Mouse (Mus musculus) heart, adult 2 months (tissue): ENCODE data around the gene Fgfr2. TPM values are rescaled to one million over a fixed set of nuclear protein-coding genes. Genes with fewer than 3 reads are reported as not detected.
A peak's percentile ranks its signal among the peaks of the same experiment; 100 is the strongest.
"Not testable (repeated sequence)": the region's sequence is repeated elsewhere in the genome, so short reads cannot be mapped to it uniquely, and the experiment has no call there.

Experiments used
- DNase-seq, 2 experiments: peaks; one replicate each; pipeline ENCODE4 v3.0.0; 2021
- H3K27ac ChIP-seq: fragments of 200-600 bp; 2 replicates; pipeline ENCODE4 v1.8.1; 2022
- H3K27me3 ChIP-seq: fragments of 200-500 bp; 2 replicates; pipeline ENCODE4 v1.6.1; 2012; ENCODE audit warnings: mild to moderate bottlenecking, low read length, inconsistent platforms, mixed read lengths; ENCODE audit not compliant: control insufficient read depth, insufficient read depth
- H3K36me3 ChIP-seq: fragments of 200-500 bp; 2 replicates; pipeline ENCODE4 v1.6.1; 2012; ENCODE audit warnings: low read length, inconsistent platforms; ENCODE audit not compliant: control insufficient read depth, insufficient read depth
- H3K4me1 ChIP-seq: fragments of 200-500 bp; 2 replicates; pipeline ENCODE4 v1.6.1; 2011; ENCODE audit warnings: low read length; ENCODE audit not compliant: control insufficient read depth, insufficient read depth
- H3K4me3 ChIP-seq: fragments of 200-600 bp; 2 replicates; pipeline ENCODE4 v1.8.1; 2022
- H3K79me2 ChIP-seq: fragments of 200-500 bp; replicated peaks from 2 replicates; pipeline ENCODE4 v1.6.1; 2012; ENCODE audit warnings: mild to moderate bottlenecking, inconsistent platforms, low read length, moderate library complexity, mixed read lengths; ENCODE audit not compliant: control insufficient read depth, insufficient read depth
- H3K9ac ChIP-seq: fragments of 200-500 bp; 2 replicates; pipeline ENCODE4 v1.6.1; 2012; ENCODE audit warnings: low read depth, mild to moderate bottlenecking, control low read depth, inconsistent platforms, low read length, mixed read lengths
- CTCF ChIP-seq: fragments of 200-600 bp; IDR thresholded peaks from 2 replicates; pipeline ENCODE4 v1.8.1; 2022; ENCODE audit warnings: antibody characterized with exemption, mild to moderate bottlenecking, moderate library complexity
- EP300 ChIP-seq: fragments of 200-500 bp; IDR thresholded peaks from 2 replicates; pipeline ENCODE4 v1.6.1; 2011; ENCODE audit warnings: low read depth, low read length, control low read depth; ENCODE audit not compliant: insufficient read depth
- POLR2A ChIP-seq: fragments of 200-500 bp; IDR thresholded peaks from 2 replicates; pipeline ENCODE4 v1.6.1; 2011; ENCODE audit warnings: mild to moderate bottlenecking, low read depth, low read length, control low read depth; ENCODE audit not compliant: insufficient read depth
- WGBS: fragments of 180-500 bp; shearing (Covaris S2); methylation state at CpG from one replicate; pipeline ENCODE4 v1.1.7; 2018; 5-methylcytosine and 5-hydroxymethylcytosine counted together
- intact Hi-C: fragments of 180-260 bp; cut with DNase I; formaldehyde crosslinking; loops from one replicate; pipeline ENCODE4 v1.15.1; 2025
- polyA plus RNA-seq: library from polyadenylated mRNA; depleted of rRNA; stranded (reverse); fragments of >200 nt; gene quantifications from 2 replicates; pipeline ENCODE4 v1.2.3, GENCODE M21; 2012
- total RNA-seq, 2 experiments: library from RNA; stranded (reverse); gene quantifications; 2 replicates each; pipeline ENCODE4 v1.2.3; 2021

The Fgfr2 gene
- total and polyA plus RNA-seq, 3 experiments = 1.1 to 2.0 (median 1.3) TPM

- Histone ChIP-seq H3K4me1 (no peaks in the 10 kb centered on the region), H3K27ac (no peak overlapping the region), H3K4me3 (no peak overlapping the region), H3K79me2 (no peaks in the 10 kb centered on the region), H3K27me3 (no peaks in the 10 kb centered on the region), H3K36me3 (no peaks in the 10 kb centered on the region), H3K9ac (no peak overlapping the region)
- TF ChIP-seq CTCF = no peak
- no peak for TF ChIP-seq POLR2A
- TF ChIP-seq EP300 = no peak
- DNase-seq = no peak
- intact Hi-C loops = no loop called here
- 33% methylated on average over 6 of the region's 6 CpGs for WGBS
These were observed 2009.5 kb downstream of the Fgfr2 start for GRCm38 (mm10) chr7:131113676-131114075.

GRCm38 (mm10) chr7:131112486-131112885 is 2010.7 kb downstream of the Fgfr2 start:
- DNase-seq = no peak
- intact Hi-C loops = no loop called here
- Histone ChIP-seq H3K36me3 (no peaks in the 10 kb centered on the region), H3K4me1 (no peaks in the 10 kb centered on the region), H3K27me3 (no peaks in the 10 kb centered on the region), H3K9ac (no peak overlapping the region), H3K79me2 (no peaks in the 10 kb centered on the region), H3K4me3 (no peak overlapping the region), H3K27ac (no peak overlapping the region)
- 31% methylated on average over 3 of the region's 3 CpGs for WGBS
- TF ChIP-seq EP300 (no peak), CTCF (peak; percentile 85)

- H3K36me3 ChIP-seq, H3K4me1 ChIP-seq, H3K9ac ChIP-seq, H3K79me2 ChIP-seq, H3K4me3 ChIP-seq, H3K27me3 ChIP-seq, H3K27ac ChIP-seq, intact Hi-C loops, DNase-seq: not testable (repeated sequence)
- WGBS = 68% methylated on average over 9 of the region's 9 CpGs
These were observed 2040.7 kb downstream of the Fgfr2 start for GRCm38 (mm10) chr7:131082403-131082802.

- peak; percentile 43 for TF ChIP-seq CTCF
- TF ChIP-seq POLR2A = no peak
- Histone ChIP-seq H3K79me2 (no peaks in the 10 kb centered on the region), H3K36me3 (no peaks in the 10 kb centered on the region), H3K27me3 (no peaks in the 10 kb centered on the region), H3K27ac (no peak overlapping the region), H3K9ac (no peak overlapping the region), H3K4me1 (no peaks in the 10 kb centered on the region), H3K4me3 (no peak overlapping the region)
- no peak for DNase-seq
- intact Hi-C loops = no loop called here
- WGBS = 0% methylated on average over 1 of the region's 1 CpGs
These were observed 2047.2 kb downstream of the Fgfr2 start for GRCm38 (mm10) chr7:131075956-131076355.

- intact Hi-C loops, DNase-seq, H3K79me2 ChIP-seq, H3K27me3 ChIP-seq, H3K4me1 ChIP-seq, H3K9ac ChIP-seq, H3K27ac ChIP-seq, H3K4me3 ChIP-seq, H3K36me3 ChIP-seq: not testable (repeated sequence)
- 61% methylated on average over 6 of the region's 6 CpGs for WGBS
These were observed 2049.1 kb downstream of the Fgfr2 start for GRCm38 (mm10) chr7:131074098-131074497.

GRCm38 (mm10) chr7:131073476-131073875 is 2049.7 kb downstream of the Fgfr2 start:
- DNase-seq, H3K9ac ChIP-seq, intact Hi-C loops, H3K79me2 ChIP-seq, H3K4me1 ChIP-seq, H3K4me3 ChIP-seq, H3K36me3 ChIP-seq, H3K27ac ChIP-seq, H3K27me3 ChIP-seq: not testable (repeated sequence)
- 82% methylated on average over 3 of the region's 3 CpGs for WGBS

GRCm38 (mm10) chr7:131068191-131068590 is 2055.0 kb downstream of the Fgfr2 start:
- H3K9ac ChIP-seq, H3K4me3 ChIP-seq, H3K4me1 ChIP-seq, H3K27ac ChIP-seq, H3K79me2 ChIP-seq, H3K36me3 ChIP-seq, intact Hi-C loops, H3K27me3 ChIP-seq: not testable (repeated sequence)
- WGBS = 0% methylated on average over 1 of the region's 1 CpGs
- peak; percentile 65 for TF ChIP-seq CTCF
- peak in 1 of 2 experiments; percentile 25 for DNase-seq
